Mouse (Mus musculus): ENCODE measurements around the gene Cd86.

DNA sequence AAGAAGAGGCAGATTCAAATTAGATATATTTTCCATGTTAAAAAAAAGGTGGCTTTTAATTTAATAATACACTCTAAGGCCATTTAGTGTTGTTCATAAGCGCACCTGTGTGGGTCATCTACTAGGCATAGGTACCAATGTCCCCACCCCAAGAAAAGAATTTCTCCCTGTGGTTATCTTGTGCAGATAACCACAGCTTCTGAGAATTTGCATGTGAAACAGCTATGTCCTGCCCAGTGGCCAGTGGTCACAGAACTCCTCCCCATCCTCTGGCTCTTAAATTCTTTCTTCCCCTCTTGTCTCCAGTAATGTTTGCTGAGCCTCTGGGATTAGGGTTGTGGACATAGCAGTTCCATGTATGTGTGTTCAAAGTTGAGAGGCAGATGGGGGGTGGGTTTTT, 40.0 kb downstream of the Cd86 start:
- TF ChIP-seq CTCF (conservative IDR thresholded peaks at IDR 0.05; ENCODE audit: low read length) (no peak), NANOG (IDR thresholded peaks at IDR 0.05; ENCODE audit: borderline replicate concordance, low read length) (no peak)
